Mouse (Mus musculus) liver, embryonic 12.5 days (tissue): ENCODE measurements around the gene Gm8871. TPM values are rescaled to one million over a fixed set of nuclear protein-coding genes. Genes with fewer than 3 reads are reported as not detected.
"Not testable (repeated sequence)": the region's sequence is repeated elsewhere in the genome, so short reads cannot be mapped to it uniquely, and the experiment has no call there.

Experiments
- ATAC-seq: fragments of 200-750 bp; cut with Nextera tagmentation; 2 replicates; pipeline ENCODE4 v1.8.0; 2017; ENCODE audit warnings: moderate number of reproducible peaks, mild to moderate bottlenecking, moderate library complexity
- H3K27ac ChIP-seq: fragments of 300-500 bp; sonication (generic); 2 replicates; pipeline ENCODE4 v1.5.1; 2016; ENCODE audit warnings: mild to moderate bottlenecking
- H3K27me3 ChIP-seq: fragments of 300-500 bp; sonication (generic); replicated peaks from 2 replicates; pipeline ENCODE4 v1.6.1; 2016; ENCODE audit warnings: mild to moderate bottlenecking, moderate library complexity
- H3K36me3 ChIP-seq: fragments of 300-500 bp; sonication (generic); 2 replicates; pipeline ENCODE4 v1.6.1; 2016; ENCODE audit warnings: mild to moderate bottlenecking, moderate library complexity
- H3K4me1 ChIP-seq: fragments of 300-500 bp; sonication (generic); 2 replicates; pipeline ENCODE4 v1.6.1; 2016
- H3K4me2 ChIP-seq: fragments of 300-500 bp; sonication (generic); 2 replicates; pipeline ENCODE4 v1.6.1; 2016; ENCODE audit warnings: mild to moderate bottlenecking, moderate library complexity
- H3K4me3 ChIP-seq: fragments of 300-500 bp; sonication (generic); 2 replicates; pipeline ENCODE4 v1.5.1; 2016; ENCODE audit warnings: mild to moderate bottlenecking, moderate library complexity
- H3K9ac ChIP-seq: fragments of 300-500 bp; sonication (generic); 2 replicates; pipeline ENCODE4 v1.6.1; 2016; ENCODE audit warnings: mild to moderate bottlenecking, moderate library complexity
- H3K9me3 ChIP-seq: fragments of 300-500 bp; sonication (generic); replicated peaks from 2 replicates; pipeline ENCODE4 v1.6.1; 2016; ENCODE audit warnings: mild to moderate bottlenecking, moderate library complexity
- WGBS: fragments of 180-500 bp; shearing (Covaris S2); methylation state at CpG from one replicate; pipeline ENCODE4 v1.1.7; 2016; ENCODE audit not compliant: insufficient replicate concordance; 5-methylcytosine and 5-hydroxymethylcytosine counted together
- polyA plus RNA-seq: library from polyadenylated mRNA; unstranded; fragments of >200 nt; fragmentation: Nextera tagmentation; extraction: Ambion mirVana; gene quantifications from 2 replicates; pipeline ENCODE4 v1.2.1, GENCODE M21; 2016

Gm8871 gene
- not detected in 2 replicates for polyA plus RNA-seq

- ATAC-seq, H3K27ac ChIP-seq, H3K4me3 ChIP-seq, H3K36me3 ChIP-seq, H3K4me2 ChIP-seq, H3K27me3 ChIP-seq, H3K9ac ChIP-seq, H3K4me1 ChIP-seq, H3K9me3 ChIP-seq: not testable (repeated sequence)
- 16% methylated on average over 3 of the region's 3 CpGs for WGBS
Measured at GRCm38 (mm10) chr5:10947505-10947904, at the start of gene Gm8871, which contains the start of gene Gm8857. Gene Gm8871 (plus strand): TSS chr5:10947805. Gene Gm8857 (plus strand): TSS chr5:10947807.

GRCm38 (mm10) chr5:10953512-10953911 lies 5.9 kb downstream of the Gm8871 start:
- H3K9ac ChIP-seq, H3K4me2 ChIP-seq, H3K27ac ChIP-seq, H3K27me3 ChIP-seq, H3K4me1 ChIP-seq, H3K9me3 ChIP-seq, H3K36me3 ChIP-seq, ATAC-seq, H3K4me3 ChIP-seq: not testable (repeated sequence)
- 65% methylated on average over 2 of the region's 2 CpGs for WGBS

GRCm38 (mm10) chr5:10958057-10958456 lies 10.5 kb downstream of the Gm8871 start:
- not testable (repeated sequence) for H3K9me3 ChIP-seq
- 77% methylated on average over 4 of the region's 8 CpGs for WGBS

More at GRCm38 (mm10) chr5:10958057-10958456, 10.5 kb downstream of the Gm8871 start:
- not testable (repeated sequence) for H3K4me3 ChIP-seq, H3K4me2 ChIP-seq, H3K4me1 ChIP-seq, H3K36me3 ChIP-seq, H3K9ac ChIP-seq, H3K27me3 ChIP-seq, ATAC-seq, H3K27ac ChIP-seq

Other genes starting within 250 kb of the Gm8871 start
- gene Gm8857, start within 50 bp of the Gm8871 start, polyA plus RNA-seq: 0.14 TPM in 1 of 2 replicates, not detected in the other
- not detected in 2 replicates for gene Gm8879, start 179.8 kb downstream of the Gm8871 start, polyA plus RNA-seq
- not detected in 2 replicates for gene Gm5861, start 235.3 kb downstream of the Gm8871 start, polyA plus RNA-seq